In genomic region chr6:89280555-89280954, GRCm38 (mm10) we compare ENCODE assay signal across 11 mouse cellular contexts.
DNase-seq lines count a peak whose midpoint lies in the region; ATAC-seq and TF ChIP-seq lines count a peak whose summit lies in the region.
"Had no signal": no experiment of that assay in that cellular context is flagged by ENCODE, and none has a peak within 500 bp of the region (broad histone marks: within the 10 kb centered on the region; RNA-seq: fewer than 3 reads in every experiment).

No protein-coding gene starts in this region.

- peaks cover 4% of the 10 kb centered on the region; the same call in 1 of the 2 replicates for H3K27me3 ChIP-seq in hindbrain, postnatal 0 days (ENCODE audit: insufficient read depth, low read length)

- 56% methylated on average over 4 of the region's 4 CpGs for WGBS in lung, adult 2 months
- 81% methylated on average over 4 of the region's 4 CpGs for WGBS in hindbrain, postnatal 0 days

- no peaks in the 10 kb centered on the region for H3K36me3 ChIP-seq in hindbrain, postnatal 0 days (ENCODE audit: insufficient read depth, low read length)
- H3K36me3 ChIP-seq: heart, embryonic 13.5 days had no signal

- TF ChIP-seq CTCF in lung, adult 2 months (IDR thresholded peaks at IDR 0.05; ENCODE audit: insufficient read depth, low read length), result no peak
- no peak for TF ChIP-seq CTCF in hindbrain, postnatal 0 days (IDR thresholded peaks at IDR 0.05; ENCODE audit: low read depth)

- H3K9me3 ChIP-seq in hindbrain, postnatal 0 days (ENCODE audit: low read length), result 0 out of 2 replicates have a peak, but pooled peaks cover 4% of the 10 kb centered on the region

- ATAC-seq in megakaryocyte, adult 5-6 weeks (ENCODE audit: poor library complexity, severe bottlenecking), result peak; percentile 95
- no peak for ATAC-seq in hindbrain, postnatal 0 days

- TF ChIP-seq POLR2A in lung, adult 2 months (IDR thresholded peaks at IDR 0.05; ENCODE audit: borderline replicate concordance, extremely low read depth, low read depth, low read length), result no peak

- H3K4me1 ChIP-seq in lung, adult 2 months (ENCODE audit: control insufficient read depth, insufficient read depth, low read length), result no peaks in the 10 kb centered on the region
- H3K4me1 ChIP-seq in hindbrain, postnatal 0 days (ENCODE audit: insufficient read depth, low read length), result no peaks in the 10 kb centered on the region

- peak; percentile 53 to 65 for DNase-seq in lung, adult 18-20 months
- DNase-seq in lung, adult 2 months, result no peak
- peak; percentile 43 to 49 for DNase-seq in adrenal gland, postnatal 36 days
- peak; percentile 67 for DNase-seq in gastrocnemius, postnatal 25 days
- DNase-seq in thymus, postnatal 14 days, result no peak
- no peak for DNase-seq in hindbrain, postnatal 0 days (ENCODE audit: low spot score)
- no peak for DNase-seq in kidney, adult 18-20 months
- DNase-seq: cerebellum, adult 11 months had no signal

- no peak overlapping the region for H3K27ac ChIP-seq in hindbrain, postnatal 0 days
- H3K27ac ChIP-seq: heart, embryonic 13.5 days; kidney, postnatal 0 days had no signal

- H3K4me2 ChIP-seq in hindbrain, postnatal 0 days (ENCODE audit: low read depth, low read length), result no peak overlapping the region
- H3K4me2 ChIP-seq: heart, embryonic 13.5 days had no signal

- no peak overlapping the region for H3K9ac ChIP-seq in hindbrain, postnatal 0 days (replicated peaks; ENCODE audit: low read length)
- H3K9ac ChIP-seq: heart, embryonic 13.5 days had no signal

- H3K4me3 ChIP-seq in lung, adult 2 months (replicated peaks; ENCODE audit: extremely low read depth, low read depth, low read length), result no peak overlapping the region
- no peak overlapping the region for H3K4me3 ChIP-seq in hindbrain, postnatal 0 days (ENCODE audit: low read length)
- H3K4me3 ChIP-seq: heart, embryonic 13.5 days had no signal

Comparison
In these comparisons a context has a peak if more than half of its experiments do, and no peak if none do; other contexts are left out.
1. DNase-seq: peak in lung, adult 18-20 months (2 of 2), adrenal gland, postnatal 36 days (2 of 2) and gastrocnemius, postnatal 25 days (single experiment); none in lung, adult 2 months (single experiment), thymus, postnatal 14 days (single experiment), hindbrain, postnatal 0 days (single experiment) and kidney, adult 18-20 months (single experiment).